Mouse (Mus musculus) Patski (cell line): ENCODE data around the gene Lrp4. TPM values are rescaled to one million over a fixed set of nuclear protein-coding genes. Genes with fewer than 3 reads are reported as not detected.
"Not testable (repeated sequence)": the region's sequence is repeated elsewhere in the genome, so short reads cannot be mapped to it uniquely, and the experiment has no call there.

Experiments used
- ATAC-seq: fragments of 100-300 bp; one replicate; pipeline ENCODE4 v1.8.0; 2021
- CTCF ChIA-PET: fragments of 350-600 bp; sonication (Branson Sonifier 250); formaldehyde crosslinking; loops from one replicate; lab custom pipeline; 2022; ENCODE audit warnings: inconsistent platforms; lab: Charles Lee
- POLR2A ChIA-PET: fragments of 350-600 bp; sonication (Branson Sonifier 250); formaldehyde crosslinking; loops from one replicate; lab custom pipeline; 2022; ENCODE audit warnings: antibody characterized with exemption, inconsistent platforms; lab: Charles Lee
- DNase-seq: peaks from one replicate; pipeline ENCODE4 v3.0.0-alpha.2; 2011; ENCODE audit warnings: low read depth, low spot score
- H3K27me3 ChIP-seq: fragments of 371-371 bp; one replicate; pipeline ENCODE4 v1.5.1; 2021
- CTCF ChIP-seq: fragments of 100-300 bp; IDR thresholded peaks from one replicate; pipeline ENCODE4 v1.5.1; 2021
- in situ Hi-C: fragments of 300-500 bp; cut with MboI; formaldehyde crosslinking; loops from 3 replicates; pipeline ENCODE4 v1.11.1; 2018; ENCODE audit warnings: low pct_unique_long_range_greater_than_20kb, mixed read lengths
- polyA plus RNA-seq: library from polyadenylated mRNA; unstranded; gene quantifications from one replicate; pipeline ENCODE4 v1.2.3, GENCODE M21; 2021

The Lrp4 gene
- polyA plus RNA-seq, 1 experiment from 2014 or later = 3.4 TPM

DNA sequence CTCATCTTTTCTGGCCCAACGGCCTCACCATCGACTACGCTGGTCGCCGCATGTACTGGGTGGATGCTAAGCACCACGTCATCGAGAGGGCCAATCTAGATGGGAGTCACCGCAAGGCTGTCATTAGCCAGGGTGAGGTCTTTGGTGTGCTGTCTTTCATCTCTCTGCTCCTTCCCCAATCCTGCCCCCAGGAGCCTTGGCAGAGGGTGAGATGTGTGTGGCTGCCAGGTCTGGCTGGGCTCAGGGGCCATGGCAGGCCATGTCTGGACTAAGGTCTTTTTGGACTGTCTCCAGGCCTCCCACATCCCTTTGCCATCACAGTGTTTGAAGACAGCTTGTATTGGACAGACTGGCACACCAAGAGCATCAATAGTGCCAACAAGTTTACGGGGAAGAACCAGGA is 23.1 kb downstream of the Lrp4 start:
- in situ Hi-C loops = loop anchor here (5.0 to 10.0 kb wide), 2 partner anchors 198 to 366 kb away; partner anchors contain the start of gene Mybpc3
- POLR2A ChIA-PET = interaction anchor here (0.6 to 1.0 kb wide), 2 partner anchors 195 to 230 kb away, joined by 3 read pairs; no protein-coding TSS in a partner anchor

DNA sequence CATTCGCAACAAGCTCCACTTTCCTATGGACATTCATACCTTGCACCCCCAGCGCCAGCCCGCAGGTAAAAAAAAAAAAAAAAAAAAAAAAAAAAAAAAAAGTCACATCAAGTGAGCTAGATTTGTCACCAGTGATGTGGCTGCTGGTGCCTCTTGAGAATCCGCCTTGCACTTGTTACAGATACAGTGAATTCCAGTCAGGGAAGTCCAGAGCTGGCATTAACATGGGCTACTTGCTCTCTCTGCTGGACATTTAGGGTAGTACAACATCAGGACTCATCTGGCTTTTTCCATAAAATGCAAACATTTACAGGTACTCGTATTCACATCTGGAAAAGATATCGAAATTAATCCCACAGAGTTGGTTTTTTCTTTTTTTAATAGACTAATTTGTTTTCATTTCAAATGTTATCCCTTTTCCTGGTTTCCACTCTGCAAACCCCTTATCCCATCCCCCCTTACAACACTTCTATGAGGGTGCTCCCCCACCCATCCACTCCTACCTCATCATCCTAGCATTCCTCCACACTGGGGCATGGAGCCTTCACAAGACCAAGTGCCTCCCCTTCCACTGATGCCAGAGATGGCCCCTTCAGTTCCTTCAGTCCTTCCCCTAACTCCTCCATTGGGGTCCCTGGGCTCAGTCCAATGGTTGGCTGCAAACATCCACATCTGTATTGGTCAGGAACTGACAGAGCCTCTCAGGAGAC is 23.6 kb downstream of the Lrp4 start:
- TF ChIP-seq CTCF = no peak
- ChIA-PET CTCF (interaction anchor here (0.8 to 1.7 kb wide), 5 partner anchors 11 to 196 kb away, joined by 3 to 7 read pairs (median 5); partner anchors contain the start of gene Lrp4), POLR2A (interaction anchor here (0.6 to 1.0 kb wide), 2 partner anchors 195 to 231 kb away, joined by 3 read pairs; no protein-coding TSS in a partner anchor)
- ATAC-seq = no peak
- H3K27me3 ChIP-seq = no peaks in the 10 kb centered on the region
- DNase-seq = peak; percentile 13
- in situ Hi-C loops = loop anchor here (5.0 to 10.0 kb wide), 2 partner anchors 199 to 366 kb away; partner anchors contain the start of gene Mybpc3

More for the DNA sequence above, 23.1 kb downstream of the Lrp4 start:
- CTCF ChIA-PET = interaction anchor here (0.8 to 1.7 kb wide), 5 partner anchors 11 to 195 kb away, joined by 3 to 7 read pairs (median 5); partner anchors contain the start of gene Lrp4
- ATAC-seq (no peak), DNase-seq (no peak)
- no peaks in the 10 kb centered on the region for H3K27me3 ChIP-seq
- no peak for TF ChIP-seq CTCF

DNA sequence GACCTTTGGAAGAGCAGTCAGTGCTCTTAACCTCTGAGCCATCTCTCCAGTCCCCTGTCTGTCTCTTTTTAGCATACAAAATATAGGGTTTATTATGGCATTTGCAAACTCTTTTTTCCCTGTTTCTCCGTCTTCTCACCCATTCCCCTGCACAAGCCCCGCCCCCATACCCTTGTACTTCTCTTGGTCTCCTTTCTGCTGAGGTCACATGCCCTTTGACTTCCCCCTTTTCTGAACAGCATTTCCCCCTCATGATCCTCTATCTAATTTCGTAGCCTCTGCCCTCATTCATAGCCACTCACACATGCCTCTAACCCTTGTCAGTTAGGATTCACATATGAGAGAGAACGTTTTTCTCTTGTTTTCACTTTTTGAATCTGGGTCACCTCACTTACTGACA is 27.4 kb downstream of the Lrp4 start:
- no peaks in the 10 kb centered on the region for H3K27me3 ChIP-seq
- ChIA-PET POLR2A (no interaction called here), CTCF (no interaction called here)
- in situ Hi-C loops = loop anchor here (5.0 to 10.0 kb wide), 2 partner anchors 202 to 370 kb away; partner anchors contain the start of gene Mybpc3
- TF ChIP-seq CTCF = no peak
- DNase-seq (no peak), ATAC-seq (no peak)

DNA sequence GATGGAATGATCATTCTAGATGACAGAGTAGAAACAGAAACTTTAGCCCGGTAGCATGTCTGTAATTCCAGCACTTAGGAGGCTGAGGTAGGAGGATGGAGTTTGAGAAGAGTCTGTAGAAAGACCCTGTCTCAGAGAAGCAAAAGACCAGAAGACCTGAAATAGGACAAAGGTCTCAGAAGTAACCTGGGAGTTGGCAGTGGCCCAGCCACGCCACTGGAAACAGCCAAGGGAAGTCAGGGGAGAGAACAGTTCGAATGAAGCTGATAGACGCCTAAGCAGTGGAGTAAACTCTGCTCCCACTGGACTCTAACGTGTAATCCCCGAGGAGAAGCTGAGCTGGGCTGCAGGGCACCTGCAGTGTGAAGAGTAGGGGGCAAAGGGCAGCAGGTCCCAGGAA is 27.9 kb downstream of the Lrp4 start:
- in situ Hi-C loops = loop anchor here (10.0 kb wide), 1 partner anchor 370 kb away; the partner anchor contains the start of gene Mybpc3
- ChIA-PET POLR2A (no interaction called here), CTCF (no interaction called here)
- DNase-seq (no peak), ATAC-seq (no peak)
- no peaks in the 10 kb centered on the region for H3K27me3 ChIP-seq
- TF ChIP-seq CTCF = no peak

DNA sequence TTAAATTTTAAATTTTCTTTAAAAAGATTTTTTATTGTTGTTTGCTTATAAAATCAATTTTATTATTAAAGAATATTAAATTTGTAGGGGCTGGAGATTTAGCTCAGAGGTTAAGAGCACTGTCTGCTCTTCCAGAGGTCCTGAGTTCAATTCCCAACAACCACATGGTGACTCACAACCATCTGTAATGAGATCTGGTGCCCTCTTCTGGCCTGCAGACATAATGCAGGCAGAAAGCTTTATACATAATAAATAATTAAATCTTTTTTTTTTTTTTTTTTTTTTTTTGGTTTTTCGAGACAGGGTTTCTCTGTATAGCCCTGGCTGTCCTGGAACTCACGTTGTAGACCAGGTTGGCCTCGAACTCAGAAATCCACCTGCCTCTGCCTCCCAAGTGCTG is 30.0 kb downstream of the Lrp4 start:
- POLR2A ChIA-PET, H3K27me3 ChIP-seq, ATAC-seq, DNase-seq: not testable (repeated sequence)
- CTCF ChIA-PET = interaction anchor here (0.8 to 2.1 kb wide), 5 partner anchors 10 to 372 kb away, joined by 3 to 7 read pairs (median 5); no protein-coding TSS in a partner anchor
- in situ Hi-C loops = loop anchor here (10.0 kb wide), 1 partner anchor 372 kb away; the partner anchor contains the start of gene Mybpc3

DNA sequence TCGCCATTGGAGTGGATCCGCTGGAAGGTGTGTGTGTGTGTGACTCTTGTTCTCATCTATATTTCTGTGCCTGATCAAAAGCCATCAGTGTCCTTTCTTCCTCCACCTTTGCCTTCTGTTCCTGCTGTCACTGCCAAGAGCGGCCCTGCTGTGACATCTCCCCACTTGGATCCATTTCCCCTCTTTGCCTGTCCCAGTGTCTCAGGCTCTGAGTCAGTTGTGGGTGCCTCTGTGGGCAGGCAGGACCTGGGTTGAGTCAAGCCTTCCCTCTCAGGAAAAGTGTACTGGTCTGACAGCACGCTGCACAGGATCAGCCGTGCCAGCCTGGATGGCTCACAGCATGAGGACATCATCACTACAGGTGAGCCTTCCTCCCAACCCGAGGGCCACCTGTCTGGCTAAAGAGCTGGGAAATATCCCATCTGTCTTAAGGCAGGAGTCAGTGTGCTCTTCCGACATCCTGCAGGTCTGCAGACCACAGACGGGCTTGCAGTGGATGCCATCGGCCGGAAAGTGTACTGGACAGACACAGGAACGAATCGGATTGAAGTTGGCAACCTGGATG is 34.8 kb downstream of the Lrp4 start:
- ChIA-PET POLR2A (no interaction called here), CTCF (interaction anchor here (1.5 kb wide), 1 partner anchor 56 kb away, joined by 3 read pairs; no protein-coding TSS in a partner anchor)
- no peak for DNase-seq
- in situ Hi-C loops = no loop called here
- no peak for TF ChIP-seq CTCF
- no peaks in the 10 kb centered on the region for H3K27me3 ChIP-seq
- no peak for ATAC-seq

DNA sequence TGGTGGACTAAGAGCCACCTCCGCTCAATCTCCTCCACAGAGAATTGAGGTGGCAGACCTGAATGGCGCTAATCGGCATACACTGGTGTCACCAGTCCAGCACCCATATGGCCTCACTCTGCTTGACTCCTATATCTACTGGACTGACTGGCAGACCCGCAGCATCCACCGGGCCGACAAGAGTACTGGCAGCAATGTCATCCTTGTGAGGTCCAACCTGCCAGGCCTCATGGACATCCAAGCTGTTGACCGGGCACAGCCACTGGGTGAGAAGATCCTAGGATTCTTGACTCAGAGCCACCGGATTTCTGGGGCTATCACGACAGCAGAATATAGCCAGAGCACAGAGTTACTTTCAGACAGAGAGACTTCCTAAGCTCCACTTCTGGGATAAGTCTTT is 36.7 kb downstream of the Lrp4 start:
- DNase-seq (no peak), ATAC-seq (no peak)
- POLR2A ChIA-PET = no interaction called here
- no peaks in the 10 kb centered on the region for H3K27me3 ChIP-seq
- CTCF ChIA-PET = interaction anchor here (1.3 to 1.5 kb wide), 2 partner anchors 20 to 54 kb away, joined by 3 read pairs; no protein-coding TSS in a partner anchor
- TF ChIP-seq CTCF = no peak
- in situ Hi-C loops = no loop called here

DNA sequence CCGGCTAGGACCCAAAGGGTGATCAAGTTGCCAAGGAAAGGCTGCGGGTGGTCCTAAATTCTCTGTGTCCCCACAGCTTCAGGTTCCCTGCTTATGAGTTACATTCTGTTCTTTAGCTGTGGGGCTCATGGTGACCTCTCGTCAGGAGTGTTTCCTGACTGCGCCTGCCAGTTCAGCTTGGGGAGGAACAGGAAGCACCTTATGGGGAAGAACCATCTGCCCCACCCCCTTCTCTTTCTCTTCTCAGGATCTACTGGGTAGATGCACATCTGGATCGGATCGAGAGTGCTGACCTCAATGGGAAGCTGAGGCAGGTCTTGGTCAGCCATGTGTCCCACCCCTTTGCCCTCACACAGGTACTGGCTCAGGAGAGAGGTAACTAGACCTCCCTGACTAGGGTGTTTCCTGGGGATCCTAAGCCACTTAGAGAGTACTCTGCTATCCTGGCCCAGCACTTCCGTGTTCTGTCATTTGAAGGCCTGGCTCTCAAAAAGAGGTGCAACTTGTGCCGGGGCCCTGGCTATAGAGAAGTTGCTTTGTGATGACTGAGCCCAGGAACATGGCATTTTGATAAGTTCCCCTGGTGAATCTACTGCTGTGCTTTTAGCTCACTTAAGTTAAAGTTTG is 40.9 kb downstream of the Lrp4 start:
- POLR2A ChIA-PET = no interaction called here
- in situ Hi-C loops = no loop called here
- no peak for ATAC-seq
- CTCF ChIA-PET = interaction anchor here (0.9 kb wide), 1 partner anchor 29 kb away, joined by 3 read pairs; no protein-coding TSS in a partner anchor
- no peaks in the 10 kb centered on the region for H3K27me3 ChIP-seq
- TF ChIP-seq CTCF = no peak
- DNase-seq = no peak

DNA sequence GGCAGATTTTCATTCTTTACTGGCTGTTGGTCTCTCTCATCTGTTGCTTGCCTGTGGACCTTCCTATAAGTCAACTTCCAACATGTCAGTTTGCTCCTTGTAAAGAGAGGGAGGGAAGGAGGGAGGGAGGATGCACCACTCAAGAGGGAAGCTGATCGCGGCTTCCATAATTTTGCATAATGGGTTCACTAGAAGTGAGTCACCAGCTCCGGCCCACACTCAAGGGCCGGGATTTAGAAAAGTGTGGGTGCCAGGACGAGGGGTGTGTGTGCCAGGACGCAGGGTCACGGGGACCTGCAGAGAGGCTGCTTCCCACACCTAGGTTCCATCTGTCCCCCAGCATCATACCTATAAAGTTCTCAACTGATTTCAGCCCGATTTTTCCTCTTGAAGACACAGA is 50.8 kb downstream of the Lrp4 start:
- CTCF ChIA-PET = no interaction called here
- TF ChIP-seq CTCF = no peak
- in situ Hi-C loops = no loop called here
- POLR2A ChIA-PET = no interaction called here
- DNase-seq (no peak), ATAC-seq (no peak)
- no peaks in the 10 kb centered on the region for H3K27me3 ChIP-seq

DNA sequence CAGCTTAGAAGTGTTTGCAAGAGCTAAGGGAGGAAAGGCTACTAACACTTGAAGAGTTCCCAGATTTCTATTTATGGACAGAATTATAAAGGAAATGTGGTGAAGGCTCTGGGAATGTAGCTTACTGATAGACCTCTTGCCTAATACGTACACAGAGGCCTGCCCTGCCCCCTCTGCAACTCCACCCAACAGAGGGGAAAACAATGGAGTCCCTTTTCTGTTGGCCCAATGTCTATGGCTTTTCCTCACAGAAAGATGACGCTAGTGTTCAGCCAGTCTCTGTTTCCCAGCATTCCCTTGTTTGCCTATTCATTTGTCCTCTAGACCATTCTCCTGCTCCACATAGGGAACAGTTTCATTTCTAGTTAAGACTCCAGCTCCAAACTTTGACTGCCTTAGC is 59.9 kb downstream of the Lrp4 start:
- ChIA-PET CTCF (no interaction called here), POLR2A (no interaction called here)
- TF ChIP-seq CTCF = no peak
- ATAC-seq (no peak), DNase-seq (no peak)
- in situ Hi-C loops = no loop called here
- no peaks in the 10 kb centered on the region for H3K27me3 ChIP-seq
